Mouse (Mus musculus): ENCODE data around the gene Stx4a. TPM values are rescaled to one million over a fixed set of nuclear protein-coding genes. Genes with fewer than 3 reads are reported as not detected.
"Not testable (repeated sequence)": the region's sequence is repeated elsewhere in the genome, so short reads cannot be mapped to it uniquely, and the experiment has no call there.

Stx4a gene
- polyA plus RNA-seq, 1 experiment from 2014 or later = 28.5 TPM

DNA sequence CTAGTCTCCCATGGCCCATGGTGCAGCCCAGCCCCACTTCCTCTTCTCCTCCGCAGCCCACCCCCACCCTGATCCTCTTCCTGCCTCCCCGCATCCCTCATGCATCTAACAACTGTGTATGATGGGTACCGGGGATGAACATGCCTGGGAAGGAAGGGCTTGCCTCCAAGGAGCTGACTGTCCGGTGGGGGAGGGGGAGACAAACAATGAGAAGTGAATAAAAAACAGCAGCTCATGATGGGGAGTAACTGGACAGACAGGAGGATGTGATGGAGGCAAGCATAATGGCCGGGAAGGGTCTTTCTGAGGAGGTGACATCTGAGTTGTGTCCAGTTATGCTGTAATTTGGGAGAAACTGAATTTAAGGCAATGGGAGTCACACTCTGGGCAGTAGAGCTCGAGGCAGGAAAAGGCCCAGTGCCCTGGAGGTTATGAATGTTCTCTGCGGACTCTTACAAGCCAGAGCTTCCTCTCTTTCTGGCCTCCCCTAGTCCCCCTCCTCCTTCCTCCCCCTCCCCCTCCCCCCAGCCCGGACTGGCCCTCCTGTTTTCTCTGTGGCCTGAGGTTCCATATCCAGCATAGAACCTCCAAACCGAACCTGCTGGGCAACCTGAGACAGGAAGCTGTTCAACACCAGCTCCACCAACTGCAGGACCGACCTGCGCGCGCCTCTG is 3.1 kb upstream of the Stx4a start:
- Histone ChIP-seq H3K4me1 (peaks cover 45% of the 10 kb centered on the region), H3K36me3 (peaks cover 9% of the 10 kb centered on the region; the same call in 1 of the 2 replicates), H3K4me3 (no peak overlapping the region), H3K27me3 (ENCODE audit: low read depth, poor library complexity, severe bottlenecking) (no peaks in the 10 kb centered on the region), H3K27ac (peak overlapping the region; percentile 34; the same call in 1 of the 2 replicates), H3K9me3 (replicated peaks) (no peaks in the 10 kb centered on the region; the same call in 1 of the 2 replicates)
- DNase-seq (ENCODE audit: low spot score) = no peak
- 70% methylated on average over 13 of the region's 13 CpGs for WGBS

DNA sequence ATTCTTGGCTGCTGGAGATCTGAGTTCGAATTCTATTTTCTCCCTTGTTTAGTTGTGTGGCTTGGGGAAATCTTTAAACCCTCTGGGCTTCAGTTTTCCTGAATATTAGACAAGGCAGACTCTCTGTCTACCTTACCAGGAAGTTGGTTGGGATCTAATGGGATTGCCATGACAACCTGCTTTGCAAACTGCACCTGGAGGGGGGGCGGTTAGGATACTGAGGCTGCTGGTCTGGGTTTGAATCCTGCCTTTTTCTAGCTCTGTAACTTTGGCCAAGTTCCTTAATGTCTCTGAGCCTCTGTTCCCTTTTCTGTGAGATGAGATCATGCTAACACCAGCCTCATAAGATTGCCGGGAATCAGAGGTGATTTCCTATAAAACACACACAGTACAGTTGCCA is 1.6 kb upstream of the Stx4a start:
- no peak overlapping the region for H3K4me3 ChIP-seq
- H3K4me1 ChIP-seq = peaks cover 45% of the 10 kb centered on the region
- DNase-seq (ENCODE audit: low spot score) = no peak

DNA sequence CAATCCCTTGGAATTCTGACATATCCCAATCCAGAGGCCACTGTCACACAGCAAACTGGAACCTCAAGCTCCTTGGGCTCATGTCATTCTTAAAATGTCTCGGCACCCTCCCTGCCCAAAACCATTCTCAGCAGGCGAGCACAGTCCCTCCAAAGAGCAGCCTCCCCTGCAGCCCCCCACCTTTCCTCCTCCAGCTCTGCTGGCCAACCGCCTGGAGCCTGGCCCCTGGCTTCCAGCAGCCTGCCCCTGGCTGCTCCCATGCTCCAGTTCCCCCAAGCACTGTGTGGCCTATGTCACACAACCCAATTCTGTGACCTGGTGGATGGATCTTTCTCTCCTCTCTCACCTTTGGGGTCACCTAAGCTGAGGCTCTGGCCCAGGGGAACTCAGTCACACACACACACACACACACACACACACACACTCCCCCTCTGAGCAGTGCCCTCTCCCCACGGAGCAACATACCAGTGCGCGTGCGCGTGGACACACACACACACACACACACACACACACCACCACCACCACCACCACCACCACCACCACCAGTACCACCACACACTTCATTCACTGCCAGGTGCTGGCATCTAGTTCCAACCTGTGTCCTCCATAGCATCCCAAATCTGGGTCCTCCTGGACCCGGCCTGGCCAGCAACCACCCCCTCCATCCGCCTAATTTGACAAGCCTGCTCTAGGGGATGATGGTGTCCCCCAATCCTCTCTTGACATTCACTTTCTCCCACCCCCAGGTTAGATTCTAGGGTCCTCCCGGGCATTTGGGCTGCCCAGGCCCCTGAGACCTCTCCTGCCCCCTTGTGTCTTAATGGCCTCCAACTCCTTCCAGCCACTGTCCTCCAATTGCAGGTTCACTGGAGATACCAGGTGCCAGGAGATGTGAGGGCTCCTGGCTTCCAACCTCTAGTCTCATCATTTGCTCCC is 590 bp upstream of the Stx4a start:
- H3K4me1 ChIP-seq = peaks cover 45% of the 10 kb centered on the region
- H3K36me3 ChIP-seq = no peaks in the 10 kb centered on the region
- H3K27me3 ChIP-seq (ENCODE audit: low read depth, poor library complexity, severe bottlenecking) = no peaks in the 10 kb centered on the region
- 73% methylated on average over 11 of the region's 11 CpGs for WGBS
- no peaks in the 10 kb centered on the region; the same call in 1 of the 2 replicates for H3K9me3 ChIP-seq (replicated peaks)
- H3K27ac ChIP-seq = peak overlapping the region; percentile 92
- H3K4me3 ChIP-seq = peak overlapping the region; percentile 91
- no peak for DNase-seq (ENCODE audit: low spot score)

More for the DNA sequence above, 1.6 kb upstream of the Stx4a start:
- WGBS = 90% methylated on average over 3 of the region's 3 CpGs
- Histone ChIP-seq H3K27ac (no peak overlapping the region), H3K9me3 (replicated peaks) (no peaks in the 10 kb centered on the region; the same call in 1 of the 2 replicates), H3K36me3 (peaks cover 5% of the 10 kb centered on the region; the same call in 1 of the 2 replicates), H3K27me3 (ENCODE audit: low read depth, poor library complexity, severe bottlenecking) (no peaks in the 10 kb centered on the region)

DNA sequence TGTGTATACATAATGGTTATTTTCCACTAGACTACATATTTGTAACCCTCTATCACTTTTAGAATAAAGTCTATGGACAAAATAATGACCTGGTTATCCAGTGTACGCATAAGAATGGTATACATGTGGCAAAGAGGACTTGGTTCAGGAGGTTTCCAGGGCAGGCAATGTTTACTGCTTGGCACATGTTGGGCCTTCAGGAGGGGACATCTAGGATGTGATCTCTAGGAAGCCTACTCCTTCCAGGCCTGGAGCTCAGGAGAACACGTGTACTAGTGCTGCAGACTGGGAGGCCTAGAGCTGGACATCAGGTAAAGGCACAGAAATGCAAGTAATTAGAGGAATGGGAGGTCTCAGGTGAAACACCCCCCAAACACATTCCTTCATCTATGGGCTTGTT is 11.5 kb downstream of the Stx4a start:
- H3K27ac ChIP-seq = no peak overlapping the region
- H3K27me3 ChIP-seq (ENCODE audit: low read depth, poor library complexity, severe bottlenecking) = no peaks in the 10 kb centered on the region
- no peak overlapping the region for H3K4me3 ChIP-seq
- 88% methylated on average over 2 of the region's 2 CpGs for WGBS
- no peaks in the 10 kb centered on the region for H3K36me3 ChIP-seq
- no peak for DNase-seq (ENCODE audit: low spot score)
- H3K9me3 ChIP-seq (replicated peaks) = no peaks in the 10 kb centered on the region
- H3K4me1 ChIP-seq = no peaks in the 10 kb centered on the region

DNA sequence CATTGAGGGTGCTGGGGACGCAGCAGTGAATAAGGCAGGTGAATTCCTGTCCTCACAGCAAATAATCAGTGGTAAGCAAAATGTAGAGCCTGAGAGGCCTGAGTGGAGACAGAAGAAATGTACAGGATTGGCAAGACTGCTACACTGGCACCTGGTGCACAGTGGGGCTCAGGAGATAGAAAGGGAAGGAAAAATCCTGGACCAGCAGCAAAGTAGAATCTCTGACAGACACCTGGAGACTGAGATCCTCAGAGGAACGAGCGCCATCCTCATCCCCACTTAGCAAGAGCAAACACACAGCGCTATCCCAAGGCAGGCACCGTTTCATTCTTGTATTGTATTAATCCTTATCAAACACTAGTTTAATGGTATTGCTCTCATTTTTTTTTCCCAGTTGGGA is 13.4 kb downstream of the Stx4a start:
- no peak overlapping the region for H3K27ac ChIP-seq
- 94% methylated on average over 5 of the region's 5 CpGs for WGBS
- no peaks in the 10 kb centered on the region for H3K9me3 ChIP-seq (replicated peaks)
- H3K36me3 ChIP-seq = no peaks in the 10 kb centered on the region
- H3K4me3 ChIP-seq = no peak overlapping the region
- no peak for DNase-seq (ENCODE audit: low spot score)
- peaks cover 15% of the 10 kb centered on the region for H3K4me1 ChIP-seq
- H3K27me3 ChIP-seq (ENCODE audit: low read depth, poor library complexity, severe bottlenecking) = no peaks in the 10 kb centered on the region

DNA sequence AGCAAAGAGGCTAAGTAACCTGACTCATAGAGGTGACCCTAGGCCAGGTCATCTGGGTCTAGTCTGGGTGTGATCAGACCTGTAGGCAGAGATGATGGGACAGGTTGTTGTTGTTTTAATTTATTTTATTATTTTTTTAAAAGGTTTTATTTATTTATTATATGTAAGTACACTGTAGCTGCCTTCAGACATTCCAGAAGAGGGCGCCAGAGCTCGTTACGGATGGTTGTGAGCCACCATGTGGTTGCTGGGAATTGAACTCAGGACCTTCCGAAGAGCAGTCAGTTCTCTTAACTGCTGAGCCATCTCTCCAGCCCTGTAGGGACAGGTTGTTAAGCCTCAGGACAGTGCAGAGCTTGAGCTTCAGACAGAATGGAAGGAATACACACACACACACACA is 13.8 kb downstream of the Stx4a start:
- H3K27ac ChIP-seq; H3K36me3 ChIP-seq; H3K27me3 ChIP-seq (ENCODE audit: low read depth, poor library complexity, severe bottlenecking); H3K4me3 ChIP-seq; H3K9me3 ChIP-seq (replicated peaks); DNase-seq (ENCODE audit: low spot score): not testable (repeated sequence)
- peaks cover 19% of the 10 kb centered on the region for H3K4me1 ChIP-seq
- WGBS = 75% methylated on average over 4 of the region's 4 CpGs

DNA sequence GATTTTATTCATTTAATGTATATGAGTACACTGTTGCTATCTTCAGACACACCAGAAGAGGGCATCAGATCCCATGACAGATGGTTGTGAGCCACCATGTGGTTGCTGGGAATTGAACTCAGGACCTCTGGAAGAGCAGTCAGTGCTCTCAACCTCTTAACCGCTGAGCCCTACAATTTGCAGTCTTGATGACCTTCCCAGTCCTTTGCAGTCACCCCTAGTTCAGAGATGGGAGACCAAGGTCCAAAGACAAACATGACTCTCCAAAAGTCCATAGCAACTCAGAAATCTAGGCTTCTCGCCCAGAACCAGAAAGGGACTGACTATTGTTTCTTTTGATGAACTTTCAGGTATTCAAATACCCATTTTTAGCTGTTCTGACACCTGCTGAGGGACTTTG is 15.9 kb downstream of the Stx4a start:
- not testable (repeated sequence) for H3K27me3 ChIP-seq (ENCODE audit: low read depth, poor library complexity, severe bottlenecking); DNase-seq (ENCODE audit: low spot score); H3K9me3 ChIP-seq (replicated peaks); H3K27ac ChIP-seq; H3K4me3 ChIP-seq
- 75% methylated on average over 2 of the region's 2 CpGs for WGBS
- peaks cover 16% of the 10 kb centered on the region for H3K36me3 ChIP-seq
- H3K4me1 ChIP-seq = peaks cover 20% of the 10 kb centered on the region

DNA sequence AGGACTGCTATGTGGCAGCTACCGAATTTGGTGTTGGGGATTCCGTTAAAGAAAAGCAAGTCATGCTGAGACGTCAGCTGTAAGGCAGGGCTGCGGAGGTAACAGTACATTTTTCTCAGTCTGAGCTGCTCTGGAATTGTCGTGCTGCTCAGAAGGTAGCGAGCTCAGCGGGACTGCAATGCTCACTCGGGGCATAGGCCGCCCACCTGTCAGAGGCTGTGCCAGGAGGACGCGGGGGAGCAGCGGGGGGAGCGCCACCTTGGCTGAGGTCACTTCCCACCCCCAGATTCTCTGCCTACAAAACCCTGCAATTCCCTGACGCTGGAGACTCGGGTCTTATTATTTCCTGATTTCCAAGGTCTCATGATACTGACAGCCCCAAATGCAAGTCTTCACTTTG is 16.8 kb downstream of the Stx4a start:
- H3K27ac ChIP-seq = peak overlapping the region; percentile 88
- DNase-seq (ENCODE audit: low spot score) = peak; percentile 44
- H3K4me1 ChIP-seq = peaks cover 20% of the 10 kb centered on the region
- peak overlapping the region; percentile 86 for H3K4me3 ChIP-seq
- 6% methylated on average over 15 of the region's 15 CpGs for WGBS
- H3K36me3 ChIP-seq = peaks cover 20% of the 10 kb centered on the region
- no peaks in the 10 kb centered on the region for H3K27me3 ChIP-seq (ENCODE audit: low read depth, poor library complexity, severe bottlenecking)
- H3K9me3 ChIP-seq (replicated peaks) = no peaks in the 10 kb centered on the region

DNA sequence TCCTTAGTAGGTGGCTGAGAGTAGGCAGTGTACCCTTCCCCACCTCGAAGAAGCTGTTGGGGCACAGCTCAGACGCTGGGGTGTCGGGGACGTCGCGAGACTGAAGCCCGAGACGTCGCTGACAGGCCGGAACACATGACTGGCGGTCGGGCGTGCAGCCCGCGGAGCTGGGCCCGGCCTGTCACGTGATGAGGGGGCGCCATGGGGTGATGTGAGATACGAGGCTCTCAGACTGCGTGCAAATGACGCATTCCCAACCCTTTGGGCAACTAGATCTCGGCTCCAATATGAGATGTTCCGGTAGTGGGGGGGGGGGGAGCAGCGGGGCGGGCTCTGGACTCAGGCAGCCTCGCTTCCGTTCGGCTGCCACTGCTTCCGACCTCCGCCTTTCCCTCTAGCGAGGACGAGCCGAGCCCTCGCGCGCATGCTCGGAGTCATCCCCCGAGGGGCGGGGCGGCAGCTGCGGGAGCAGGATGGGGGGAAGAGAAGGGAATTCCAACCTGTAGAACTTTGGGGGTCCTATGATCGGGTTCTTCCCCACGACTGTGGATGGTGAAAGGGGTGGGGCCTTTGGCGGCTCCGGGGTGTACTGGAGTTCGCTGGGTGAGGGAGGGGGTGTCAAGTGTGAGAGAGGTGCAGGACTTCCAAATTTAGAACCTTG is 17.4 kb downstream of the Stx4a start:
- H3K4me1 ChIP-seq = peaks cover 20% of the 10 kb centered on the region
- no peaks in the 10 kb centered on the region for H3K27me3 ChIP-seq (ENCODE audit: low read depth, poor library complexity, severe bottlenecking)
- peak; percentile 93 for DNase-seq (ENCODE audit: low spot score)
- peak overlapping the region; percentile 86 for H3K4me3 ChIP-seq
- H3K9me3 ChIP-seq (replicated peaks) = no peaks in the 10 kb centered on the region
- under 1% methylated on average over 46 of the region's 46 CpGs for WGBS
- peak overlapping the region; percentile 88 for H3K27ac ChIP-seq
- peaks cover 24% of the 10 kb centered on the region for H3K36me3 ChIP-seq

DNA sequence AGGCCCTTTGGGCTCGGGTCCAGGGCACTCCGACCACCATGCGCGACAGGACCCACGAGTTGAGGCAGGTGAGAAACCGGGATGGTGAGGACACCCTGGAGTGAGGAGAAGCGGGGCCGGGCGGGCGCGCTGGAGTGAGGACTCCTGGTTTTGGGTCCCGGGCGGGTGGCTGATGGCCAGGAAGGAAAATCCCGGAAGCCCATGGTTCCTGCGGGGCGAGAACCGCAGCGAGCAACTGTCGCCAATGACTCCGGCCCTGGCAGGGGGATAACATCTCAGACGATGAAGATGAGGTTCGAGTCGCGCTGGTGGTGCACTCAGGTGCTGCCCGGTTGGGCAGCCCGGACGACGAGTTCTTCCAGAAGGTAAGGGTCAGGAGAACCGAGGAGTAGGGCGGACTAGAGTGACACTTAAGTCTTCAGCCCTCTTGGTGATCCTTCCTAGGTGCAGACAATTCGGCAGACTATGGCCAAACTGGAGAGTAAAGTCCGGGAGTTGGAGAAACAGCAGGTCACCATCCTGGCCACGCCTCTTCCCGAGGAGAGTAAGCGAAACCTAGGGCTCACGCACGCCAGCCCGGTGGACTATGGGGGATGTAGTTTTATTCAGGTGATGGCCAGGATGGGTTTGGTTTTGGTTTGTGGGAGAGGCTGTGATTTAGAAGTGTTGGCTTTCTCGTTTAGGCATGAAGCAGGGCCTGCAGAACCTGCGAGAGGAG is 18.1 kb downstream of the Stx4a start:
- WGBS = under 1% methylated on average over 40 of the region's 40 CpGs
- H3K9me3 ChIP-seq (replicated peaks) = no peaks in the 10 kb centered on the region
- peak overlapping the region; percentile 88 for H3K27ac ChIP-seq
- H3K4me3 ChIP-seq = peak overlapping the region; percentile 86
- peaks cover 31% of the 10 kb centered on the region for H3K36me3 ChIP-seq
- peaks cover 20% of the 10 kb centered on the region for H3K4me1 ChIP-seq
- DNase-seq (ENCODE audit: low spot score) = peak; percentile 79
- H3K27me3 ChIP-seq (ENCODE audit: low read depth, poor library complexity, severe bottlenecking) = no peaks in the 10 kb centered on the region

DNA sequence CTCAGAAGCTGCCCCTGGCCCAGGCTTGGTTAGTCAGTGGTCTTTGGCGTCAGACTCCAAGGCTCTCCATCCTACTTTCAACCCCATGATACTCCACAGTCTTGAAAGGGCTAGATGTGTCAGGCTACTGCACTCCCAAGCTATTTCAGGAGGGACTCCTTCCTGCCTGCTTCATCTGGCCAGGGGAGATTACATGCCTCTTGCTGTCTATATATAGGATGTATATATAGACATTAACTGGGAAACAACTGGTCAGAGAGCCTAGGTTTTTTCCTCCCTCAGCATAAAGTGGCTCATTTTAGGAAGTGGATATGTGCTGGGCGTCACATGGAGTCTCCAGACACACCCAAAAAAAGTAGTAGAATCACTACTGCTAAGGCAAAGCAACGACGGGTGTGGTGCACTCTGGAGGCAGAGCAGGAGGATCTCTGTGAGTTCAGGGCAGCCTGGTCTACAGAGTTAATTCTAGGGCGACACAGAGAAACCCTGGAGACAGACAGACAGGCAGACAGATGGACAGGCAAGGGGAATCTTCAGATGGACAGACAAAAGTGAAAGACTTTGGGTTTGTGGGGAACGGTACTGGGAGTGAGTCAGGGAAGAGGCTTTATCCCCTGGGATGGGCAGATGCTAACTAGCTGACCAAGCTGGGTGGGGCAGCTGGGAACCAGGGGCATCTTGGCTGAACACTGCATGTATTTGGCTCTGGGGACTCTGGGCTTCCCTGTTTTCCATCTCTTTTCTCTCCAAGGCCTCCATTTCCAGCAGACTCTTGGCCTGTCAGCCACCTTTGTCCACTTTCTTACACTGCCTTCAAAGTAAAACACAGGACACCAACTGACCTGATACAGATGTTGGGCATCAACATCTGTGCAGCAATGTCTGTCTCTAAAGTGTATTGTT is 26.1 kb downstream of the Stx4a start:
- no peaks in the 10 kb centered on the region for H3K9me3 ChIP-seq (replicated peaks)
- no peak overlapping the region for H3K4me3 ChIP-seq
- no peaks in the 10 kb centered on the region for H3K27me3 ChIP-seq (ENCODE audit: low read depth, poor library complexity, severe bottlenecking)
- no peak overlapping the region for H3K27ac ChIP-seq
- no peak for DNase-seq (ENCODE audit: low spot score)
- peaks cover 28% of the 10 kb centered on the region for H3K36me3 ChIP-seq
- WGBS = 78% methylated on average over 6 of the region's 6 CpGs
- H3K4me1 ChIP-seq = no peaks in the 10 kb centered on the region
